Mouse (Mus musculus): ENCODE measurements around the gene B4galnt1.
"Not testable (repeated sequence)": the region's sequence is repeated elsewhere in the genome, so short reads cannot be mapped to it uniquely, and the experiment has no call there.

The B4galnt1 gene

GRCm38 (mm10) chr10:127141500-127141899 is 23.5 kb upstream of the B4galnt1 start:
- DNase-seq (ENCODE audit: low read depth, low spot score) = no peak

DNA sequence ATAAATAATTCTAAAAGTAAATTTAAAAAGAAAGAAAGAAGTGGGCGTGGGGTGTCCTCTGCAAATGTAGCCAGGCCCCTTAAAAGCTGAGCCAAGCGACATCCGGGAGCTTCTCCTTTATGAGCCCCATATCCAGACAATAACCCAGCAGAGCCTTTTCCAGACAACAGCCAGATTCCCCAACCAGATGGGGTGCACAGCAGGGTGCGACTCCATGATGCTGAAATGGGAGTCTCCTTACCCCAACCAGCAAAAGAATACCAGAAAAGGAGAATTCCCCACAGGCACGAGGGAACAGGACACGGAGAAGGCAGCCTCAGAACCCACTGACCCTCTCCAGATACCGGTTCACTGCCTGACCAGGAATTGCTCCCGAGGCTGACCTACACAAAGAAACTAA is 21.8 kb upstream of the B4galnt1 start:
- DNase-seq (ENCODE audit: low read depth, low spot score) = no peak

- DNase-seq (ENCODE audit: low read depth, low spot score) = no peak
Measured at GRCm38 (mm10) chr10:127144536-127144935, 20.5 kb upstream of the B4galnt1 start.

- DNase-seq (ENCODE audit: low read depth, low spot score) = no peak
Measured at GRCm38 (mm10) chr10:127145303-127145702, 19.7 kb upstream of the B4galnt1 start.

GRCm38 (mm10) chr10:127147135-127147534 is 17.9 kb upstream of the B4galnt1 start:
- DNase-seq (ENCODE audit: low read depth, low spot score) = no peak

GRCm38 (mm10) chr10:127150471-127150872 is 14.6 kb upstream of the B4galnt1 start:
- DNase-seq (ENCODE audit: low read depth, low spot score) = no peak

DNA sequence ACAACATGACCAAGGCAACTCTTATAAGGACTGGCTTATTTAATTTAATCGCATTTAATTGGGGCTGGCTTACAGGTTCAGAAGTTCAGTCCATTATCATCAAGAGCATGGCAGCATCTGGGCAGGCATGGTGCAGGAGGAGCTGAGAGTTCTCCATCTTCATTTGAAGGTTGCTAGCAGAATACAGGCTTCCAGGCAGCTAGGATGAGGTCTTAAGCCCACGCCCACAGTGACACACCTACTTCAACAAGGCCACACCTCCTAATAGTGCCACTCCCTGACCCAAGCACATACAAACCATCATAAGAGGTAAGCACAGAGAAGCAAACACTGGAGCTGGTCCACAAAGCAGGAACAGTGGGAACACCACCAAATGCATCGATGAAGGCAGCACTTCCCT is 13.8 kb upstream of the B4galnt1 start:
- not testable (repeated sequence) for DNase-seq (ENCODE audit: low read depth, low spot score)

DNA sequence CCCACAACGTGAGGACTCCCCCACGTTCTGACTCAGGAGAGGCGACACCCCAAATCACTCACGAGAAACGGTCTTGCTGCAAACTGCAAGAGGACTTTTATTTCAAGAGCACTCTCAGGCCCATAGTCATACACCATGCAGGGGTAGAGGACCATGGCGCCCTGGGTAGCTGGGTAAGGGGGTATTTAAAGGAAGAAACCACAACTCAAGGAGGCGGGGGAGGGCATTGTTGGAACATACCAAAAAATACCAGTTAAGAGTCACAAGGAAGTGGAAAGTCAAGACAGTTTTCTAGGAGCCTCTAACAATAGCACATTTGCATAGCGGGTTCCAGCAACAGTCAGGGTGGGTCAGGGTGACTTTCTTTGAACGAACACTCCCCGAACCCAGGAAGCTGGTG is 12.5 kb upstream of the B4galnt1 start:
- DNase-seq (ENCODE audit: low read depth, low spot score) = not testable (repeated sequence)

DNA sequence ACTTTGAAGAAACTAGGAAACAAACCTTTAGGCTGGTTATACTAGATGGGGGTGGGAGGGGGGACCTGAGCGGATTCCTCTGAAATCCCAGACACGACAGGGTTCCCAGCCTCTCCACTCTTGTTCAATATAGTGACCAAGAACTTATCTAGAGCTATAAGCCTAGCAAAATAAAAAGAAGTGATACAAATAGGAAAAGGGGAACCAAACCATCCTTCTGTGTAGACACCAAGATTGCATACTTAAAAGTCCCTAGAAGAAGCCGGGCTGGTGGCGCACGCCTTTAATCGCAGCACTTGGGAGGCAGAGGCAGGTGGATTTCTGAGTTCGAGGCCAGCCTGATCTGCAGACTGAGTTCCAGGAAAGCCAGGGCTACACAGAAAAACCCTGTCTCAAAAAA is 11.7 kb upstream of the B4galnt1 start:
- DNase-seq (ENCODE audit: low read depth, low spot score) = no peak

- no peak for DNase-seq (ENCODE audit: low read depth, low spot score)
Measured at GRCm38 (mm10) chr10:127154241-127154640, 10.8 kb upstream of the B4galnt1 start.

DNA sequence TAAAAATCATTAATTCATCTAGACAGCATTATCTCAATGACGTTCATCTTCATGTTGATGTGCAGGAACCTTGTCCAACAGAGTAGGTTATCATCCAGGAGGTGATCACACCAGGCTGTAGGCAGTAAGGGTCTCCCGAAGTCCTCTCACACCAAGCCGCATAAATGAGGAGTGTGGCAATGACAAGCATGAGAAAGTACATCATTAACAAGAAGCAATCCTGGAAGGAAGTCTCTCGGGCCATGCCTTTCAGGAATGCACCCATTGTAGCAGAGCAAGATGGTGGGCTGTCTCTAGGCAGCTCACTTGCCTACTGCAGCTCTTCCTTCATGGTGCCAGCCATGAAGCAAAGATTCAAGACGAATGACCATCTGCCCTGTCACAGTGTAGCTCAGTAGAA is 10.4 kb upstream of the B4galnt1 start:
- DNase-seq (ENCODE audit: low read depth, low spot score) = no peak

DNA sequence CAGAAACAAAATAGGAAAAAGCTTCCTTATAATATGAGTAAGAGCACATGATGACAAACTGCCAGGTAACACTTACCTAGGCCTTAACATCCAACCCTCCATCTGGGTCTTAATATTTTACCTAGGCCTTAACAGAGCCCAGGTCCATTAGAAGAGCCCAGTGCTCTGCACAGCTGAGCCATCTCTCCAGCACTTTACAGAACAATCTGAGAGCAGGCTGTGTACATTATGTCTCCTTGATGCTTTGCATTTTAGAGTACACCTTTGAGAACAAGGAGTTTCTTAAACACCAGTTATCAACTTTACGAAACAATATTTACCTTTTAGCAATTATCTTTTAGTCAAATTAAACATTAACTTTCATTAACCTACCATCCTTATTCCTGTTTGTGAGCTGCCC is 8.9 kb upstream of the B4galnt1 start:
- DNase-seq (ENCODE audit: low read depth, low spot score) = no peak

- no peak for DNase-seq (ENCODE audit: low read depth, low spot score)
Measured at GRCm38 (mm10) chr10:127156511-127156910, 8.5 kb upstream of the B4galnt1 start.

GRCm38 (mm10) chr10:127158471-127158870 is 6.6 kb upstream of the B4galnt1 start:
- no peak for DNase-seq (ENCODE audit: low read depth, low spot score)

DNA sequence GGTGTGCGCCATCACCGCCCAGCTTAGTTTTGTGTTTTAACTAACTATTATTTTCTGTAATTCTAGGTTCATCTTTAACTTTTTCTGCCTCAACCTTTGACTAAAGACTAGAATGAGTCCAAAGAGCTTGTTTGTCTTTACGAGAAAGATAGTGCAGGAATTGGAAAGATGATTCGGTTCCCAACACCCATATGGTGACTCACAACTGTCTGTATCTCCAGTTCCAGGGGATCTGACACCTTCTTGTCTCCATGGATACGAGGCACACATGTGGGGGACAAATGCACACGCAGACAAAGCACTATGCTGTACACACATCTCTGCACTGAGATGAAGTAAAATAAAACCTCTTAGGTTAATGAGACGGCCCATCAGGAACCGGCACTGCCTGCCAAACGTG is 4.9 kb upstream of the B4galnt1 start:
- DNase-seq (ENCODE audit: low read depth, low spot score) = no peak

DNA sequence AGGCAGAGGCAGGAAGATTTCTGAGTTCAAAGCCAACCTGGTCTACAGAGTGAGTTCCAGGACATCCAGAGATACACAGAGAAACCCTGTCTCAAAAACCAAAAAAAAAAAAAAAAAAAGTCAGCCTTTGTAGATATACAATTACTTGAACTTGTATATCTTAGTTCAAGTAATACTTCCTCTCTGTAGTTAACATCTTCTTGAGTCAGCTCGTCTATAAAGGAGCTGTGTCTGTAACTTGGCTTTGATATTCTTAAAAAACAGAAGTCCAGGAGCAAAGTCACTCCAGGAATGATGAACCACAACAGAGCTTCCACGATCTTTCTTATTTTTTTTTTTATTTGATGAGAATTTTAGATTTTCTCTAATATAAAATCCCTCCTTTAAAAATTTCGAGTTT is 4.3 kb upstream of the B4galnt1 start:
- no peak for DNase-seq (ENCODE audit: low read depth, low spot score)

DNA sequence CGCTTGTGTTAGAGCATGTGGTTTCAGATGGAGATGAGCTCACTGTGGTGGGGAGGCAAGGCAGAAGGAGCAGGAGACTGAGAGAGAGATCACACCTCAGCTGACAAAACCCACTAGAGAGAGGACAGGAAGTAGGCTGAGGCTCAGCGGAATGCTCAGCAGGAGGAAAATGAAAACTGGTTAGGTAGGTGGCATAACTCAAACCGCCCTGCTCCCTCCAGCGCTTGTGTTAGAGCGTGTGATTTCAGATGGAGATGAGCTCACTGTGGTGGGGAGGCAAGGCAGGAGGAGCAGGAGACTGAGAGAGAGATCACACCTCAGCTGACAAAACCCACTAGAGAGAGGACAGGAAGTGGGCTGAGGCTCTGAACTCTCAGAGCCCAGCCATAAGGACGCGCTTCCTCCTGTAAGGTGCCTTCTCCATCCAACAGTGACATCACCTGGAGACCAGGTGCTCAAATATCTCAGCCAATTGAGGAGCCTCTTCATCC is 2.2 kb upstream of the B4galnt1 start:
- DNase-seq (ENCODE audit: low read depth, low spot score) = not testable (repeated sequence)

- no peak for DNase-seq (ENCODE audit: low read depth, low spot score)
Measured at GRCm38 (mm10) chr10:127164190-127164589, 835 bp upstream of the B4galnt1 start.

DNA sequence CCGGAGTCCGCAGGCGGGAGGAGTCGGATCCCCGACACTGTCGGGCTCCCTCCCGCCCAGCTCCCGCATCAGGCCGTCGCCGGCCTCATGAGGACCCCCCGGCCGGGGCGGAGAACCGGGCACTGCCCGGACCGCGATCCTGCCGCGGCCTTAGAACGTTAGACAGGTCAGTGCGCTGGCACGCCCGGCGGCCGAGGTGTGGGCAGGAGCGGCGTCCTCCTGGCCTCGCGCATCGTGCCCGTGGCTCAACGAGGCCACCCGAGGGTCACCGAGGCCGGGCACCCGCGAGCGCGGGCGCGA is 279 bp downstream of the B4galnt1 start:
- DNase-seq (ENCODE audit: low read depth, low spot score) = no peak

DNA sequence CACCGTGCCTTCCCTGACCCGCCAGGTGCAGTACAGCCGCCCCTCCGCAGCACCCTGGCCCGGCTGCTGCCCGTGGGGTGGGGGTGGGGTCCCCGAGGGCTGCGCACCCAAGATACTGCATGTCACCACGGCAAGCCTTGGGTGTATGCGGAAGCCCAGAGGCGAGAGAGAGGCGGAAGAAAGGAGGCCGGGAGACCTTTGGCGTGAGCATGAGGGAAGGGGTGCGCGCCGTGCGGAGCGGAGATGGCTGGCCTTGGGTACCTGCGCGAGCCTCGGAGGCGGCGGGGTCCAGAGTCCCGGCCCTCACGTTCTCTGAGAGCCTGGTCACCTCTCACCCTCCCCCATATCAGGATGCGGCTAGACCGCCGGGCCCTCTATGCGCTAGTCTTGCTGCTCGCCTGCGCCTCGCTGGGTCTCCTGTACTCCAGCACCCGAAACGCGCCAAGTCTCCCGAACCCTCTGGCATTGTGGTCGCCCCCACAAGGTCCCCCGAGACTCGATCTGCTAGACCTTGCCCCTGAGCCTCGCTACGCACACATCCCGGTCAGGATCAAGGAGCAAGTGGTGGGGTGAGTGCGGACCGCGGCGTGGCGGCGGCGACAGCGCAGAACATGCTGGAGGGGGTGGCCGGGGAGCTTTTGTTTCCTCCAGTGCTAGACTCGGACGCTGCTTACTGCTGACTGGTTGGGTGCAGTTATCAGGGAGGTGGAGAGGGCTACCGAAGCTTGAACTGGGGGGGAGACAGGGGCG is 804 bp downstream of the B4galnt1 start:
- DNase-seq (ENCODE audit: low read depth, low spot score) = no peak

GRCm38 (mm10) chr10:127166404-127166715 is 1.3 kb downstream of the B4galnt1 start:
- DNase-seq (ENCODE audit: low read depth, low spot score) = no peak

GRCm38 (mm10) chr10:127166771-127167613 is 2.0 kb downstream of the B4galnt1 start:
- DNase-seq (ENCODE audit: low read depth, low spot score) = no peak

- DNase-seq (ENCODE audit: low read depth, low spot score) = no peak
Measured at GRCm38 (mm10) chr10:127167614-127168192, 2.7 kb downstream of the B4galnt1 start.
